Mouse (Mus musculus): ENCODE data around the gene Slc35f4.

DNA sequence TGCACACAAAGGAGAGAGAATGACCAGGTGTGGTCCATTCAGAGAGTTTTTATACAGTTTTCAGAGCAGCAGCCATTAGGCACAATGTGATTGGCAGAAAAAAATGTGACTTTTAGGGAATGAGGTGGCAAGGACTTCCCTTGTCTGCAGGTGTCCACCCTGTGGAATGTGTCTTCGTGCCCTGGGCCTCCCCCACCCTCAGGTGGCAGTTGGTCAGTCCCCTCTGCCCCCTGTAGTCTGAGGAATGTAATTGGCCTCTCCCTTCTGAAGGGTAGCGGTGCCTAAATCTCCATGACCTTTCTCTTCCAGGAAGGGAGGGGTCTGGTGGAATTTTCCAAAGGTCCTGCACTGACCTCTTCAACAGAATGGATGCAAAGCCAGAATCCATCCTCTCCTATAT, 163.7 kb downstream of the Slc35f4 start:
- no peak for TF ChIP-seq GATA1 (IDR thresholded peaks at IDR 0.05; ENCODE audit: borderline replicate concordance, low read length)
- no peak for TF ChIP-seq FLI1 (IDR thresholded peaks at IDR 0.05; ENCODE audit: low read length)
